ENCODE assay signal across 8 mouse cellular contexts in the genomic region with DNA sequence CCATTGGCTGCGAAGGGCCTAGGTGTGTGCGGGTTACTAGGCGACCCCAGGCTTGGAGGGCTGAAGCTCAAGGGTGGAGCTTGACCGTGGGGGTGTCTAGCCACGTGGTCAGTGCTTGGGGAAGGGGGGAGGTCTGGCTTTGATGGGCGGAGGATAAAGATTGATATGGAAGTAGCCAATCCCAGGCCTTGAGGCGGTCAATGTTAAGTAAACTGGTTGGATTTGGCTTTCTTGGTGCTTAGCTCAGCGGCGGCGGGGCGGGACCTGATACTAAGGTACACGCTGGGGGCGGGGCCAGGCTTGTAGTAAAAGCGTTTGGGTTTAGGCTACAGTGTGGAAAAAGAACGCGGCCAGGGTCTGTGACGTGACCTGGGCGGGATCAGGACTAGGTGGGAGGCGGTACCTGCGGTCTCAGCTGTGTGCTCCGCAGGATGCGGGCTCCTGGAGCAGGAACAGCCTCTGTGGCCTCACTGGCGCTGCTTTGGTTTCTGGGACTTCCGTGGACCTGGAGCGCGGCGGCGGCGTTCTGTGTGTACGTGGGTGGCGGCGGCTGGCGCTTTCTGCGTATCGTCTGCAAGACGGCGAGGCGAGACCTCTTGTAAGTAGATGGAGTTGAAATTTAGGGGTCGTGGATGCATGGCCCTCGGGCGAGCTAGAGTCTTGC. TPM values are rescaled to one million over a fixed set of nuclear protein-coding genes. Genes with fewer than 3 reads are reported as not detected.
A peak's percentile ranks its signal among the peaks of the same experiment; 100 is the strongest.
DNase-seq lines count a peak whose midpoint lies in the region; ATAC-seq lines count a peak whose summit lies in the region.

No protein-coding gene starts in this region.

- no peaks in the 10 kb centered on the region for H3K36me3 ChIP-seq in megakaryocyte, embryonic 14.5 days (replicated peaks; ENCODE audit: low read length)

- intact Hi-C loops in gastrocnemius, postnatal 14 days (cut with DNase I; ENCODE audit: low total_unique reads), result no loop called here

- H3K9me3 ChIP-seq in megakaryocyte, embryonic 14.5 days, result no peaks in the 10 kb centered on the region

- peaks cover 51% of the 10 kb centered on the region for H3K27me3 ChIP-seq in megakaryocyte, embryonic 14.5 days (replicated peaks)

- peak overlapping the region; percentile 93 for H3K4me3 ChIP-seq in megakaryocyte, embryonic 14.5 days (replicated peaks)

- peak; percentile 88 for ATAC-seq in inflammation-experienced regulatory T-cells, adult 6 months

- peaks cover 58% of the 10 kb centered on the region for H3K4me1 ChIP-seq in megakaryocyte, embryonic 14.5 days

- peak; percentile 100 for DNase-seq in ZHBTc4 (ENCODE audit: low read depth, low spot score)
- DNase-seq in embryo, embryonic 10.5 days (ENCODE audit: low spot score), result peak; percentile 95
- peak; percentile 87 for DNase-seq in gastrocnemius, postnatal 14 days
- DNase-seq in left cerebral cortex, adult 9 months (ENCODE audit: low spot score in 2 of 2), result peak; percentile 97 to 98
- DNase-seq in right cerebral cortex, postnatal 10 days (ENCODE audit: low spot score in 2 of 2), result peak; percentile 97 to 99
- peak; percentile 98 for DNase-seq in urinary bladder, postnatal 14 days (ENCODE audit: low spot score)

RNA-seq across cellular contexts. Expression of gene Slc27a1, which starts 1.7 kb away (rescaled TPM):
- 10 to 100 TPM; 29.9 to 50.8 TPM for total RNA-seq in gastrocnemius, postnatal 14 days (2021)
- 1 to 10 TPM; 4.5 to 8.6 (median 5.8) TPM for polyA plus RNA-seq in inflammation-experienced regulatory T-cells, adult 6 months (2017; shearing (Covaris generic))
- 1.8 and 16.4 TPM in 2 replicates for polyA plus RNA-seq in megakaryocyte, embryonic 14.5 days (2012; ENCODE audit: insufficient read depth, low replicate concordance)

RNA-seq across cellular contexts. Expression of gene Nxnl1, which starts 4.0 kb away (rescaled TPM):
- total RNA-seq in gastrocnemius, postnatal 14 days (2021), result under 1 TPM in 1 of 2 experiments, not detected in 1; 0.18 TPM
- under 1 TPM in 1 of 3 experiments, not detected in 2; 0.13 TPM for polyA plus RNA-seq in inflammation-experienced regulatory T-cells, adult 6 months (2017; shearing (Covaris generic))
- not detected in 2 replicates for polyA plus RNA-seq in megakaryocyte, embryonic 14.5 days (2012; ENCODE audit: insufficient read depth, low replicate concordance)

RNA-seq across cellular contexts. Expression of gene Tmem221, which starts 11.8 kb away (rescaled TPM):
- under 1 TPM in 1 of 2 experiments, not detected in 1; 0.21 TPM for total RNA-seq in gastrocnemius, postnatal 14 days (2021)
- 1 to 10 TPM in 1 of 3 experiments, under 1 TPM in 1, not detected in 1; 0.97 to 2.1 TPM for polyA plus RNA-seq in inflammation-experienced regulatory T-cells, adult 6 months (2017; shearing (Covaris generic))
- 1.3 TPM in 1 of 2 replicates, not detected in the other for polyA plus RNA-seq in megakaryocyte, embryonic 14.5 days (2012; ENCODE audit: insufficient read depth, low replicate concordance)

RNA-seq across cellular contexts. Expression of gene Pgls, which starts 21.6 kb away (rescaled TPM):
- total RNA-seq in gastrocnemius, postnatal 14 days (2021), result 10 to 100 TPM; 40.5 to 43.3 TPM
- polyA plus RNA-seq in inflammation-experienced regulatory T-cells, adult 6 months (2017; shearing (Covaris generic)), result 10 to 100 TPM; 52.1 to 61.7 (median 60.1) TPM
- polyA plus RNA-seq in megakaryocyte, embryonic 14.5 days (2012; ENCODE audit: insufficient read depth, low replicate concordance), result 330 and 634 TPM in 2 replicates

RNA-seq across cellular contexts. Expression of gene Fam129c, which starts 27.0 kb away (rescaled TPM):
- total RNA-seq in gastrocnemius, postnatal 14 days (2021), result under 1 TPM; 0.59 to 0.82 TPM
- 1 to 10 TPM; 1.5 to 2.0 (median 1.7) TPM for polyA plus RNA-seq in inflammation-experienced regulatory T-cells, adult 6 months (2017; shearing (Covaris generic))
- 2.5 and 27.1 TPM in 2 replicates for polyA plus RNA-seq in megakaryocyte, embryonic 14.5 days (2012; ENCODE audit: insufficient read depth, low replicate concordance)

Comparison
In these comparisons a context has a peak if more than half of its experiments do, and no peak if none do; other contexts are left out.
1. Peak in every context shown above with its lines: DNase-seq, ATAC-seq and H3K4me3 ChIP-seq.